Mouse (Mus musculus) cerebellum, adult 8-10 months (tissue): ENCODE measurements at regions not wholly inside any gene's neighbourhood (a gene's known extent, or its start where the extent isn't known, plus 50 kb on each side); places are given as distances from the start of the nearest gene placed in this dataset.
A peak's percentile ranks its signal among the peaks of the same experiment; 100 is the strongest.

Experiments used
- DNase-seq: peaks from one replicate; pipeline ENCODE4 v3.0.0; 2022

DNA sequence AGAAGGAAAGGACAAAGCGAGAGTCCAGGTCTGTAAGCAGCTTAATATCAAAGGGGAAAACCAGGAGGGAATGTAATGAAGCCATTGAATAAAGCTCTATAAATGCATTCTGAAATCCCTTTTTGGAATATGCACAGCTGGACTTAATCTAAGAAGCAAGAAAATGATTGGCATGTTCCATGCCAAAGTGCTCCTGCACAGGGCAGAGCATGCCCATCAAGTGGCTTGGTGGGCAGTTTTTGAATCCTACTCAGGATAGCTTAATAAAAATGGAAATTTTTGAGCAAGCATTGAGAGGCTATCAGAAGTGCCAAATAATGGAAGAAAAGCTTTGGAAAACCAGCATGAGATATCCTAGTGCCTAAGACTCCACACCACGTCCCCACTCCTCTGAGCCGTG lies 466.1 kb downstream of the Epm2a start:
- DNase-seq: no peak

DNA sequence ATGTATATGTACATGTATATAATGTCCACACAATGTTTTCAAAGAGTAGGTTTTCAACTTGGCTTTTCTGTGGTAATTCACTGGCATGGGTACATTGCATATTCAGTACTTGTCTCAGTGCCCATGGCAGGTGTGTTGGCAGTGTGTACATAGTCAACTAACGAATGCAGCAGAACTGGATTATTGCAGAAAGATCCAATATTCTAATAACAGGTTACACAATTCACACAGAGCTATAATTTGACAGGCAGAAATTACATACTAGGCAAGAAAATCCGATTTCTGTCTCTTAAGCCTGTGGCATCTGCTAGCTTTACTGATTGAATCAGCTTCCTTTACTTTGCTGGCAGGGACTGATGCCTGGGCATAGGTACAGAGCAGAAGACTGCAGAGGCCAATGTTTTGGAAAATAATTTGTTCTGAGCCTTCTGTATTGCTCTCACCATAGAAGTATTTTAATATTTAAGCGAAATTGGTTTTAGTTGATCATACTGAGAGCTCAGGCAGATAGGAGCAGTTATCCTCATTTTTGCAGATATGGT lies 479.3 kb downstream of the Epm2a start:
- DNase-seq: no peak

DNA sequence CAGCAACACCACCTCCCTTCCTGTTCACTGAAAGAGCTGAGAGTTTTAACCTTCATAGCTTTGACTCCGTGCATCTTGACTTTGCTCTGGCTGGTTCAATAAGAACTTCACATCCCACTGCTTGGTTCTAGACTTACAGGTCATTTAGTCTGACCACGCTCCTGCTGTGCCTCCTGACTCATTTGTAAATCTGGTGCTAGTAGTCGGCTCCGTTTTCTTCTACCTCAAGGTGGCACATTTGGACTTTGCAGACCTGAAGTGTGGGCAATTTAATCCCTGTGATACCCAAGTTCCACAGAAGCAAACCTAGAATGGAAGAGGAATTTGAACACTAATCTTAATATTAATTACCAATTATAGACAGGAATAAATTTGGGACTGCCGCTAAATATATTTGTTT lies 497.9 kb downstream of the Epm2a start:
- DNase-seq: peak; percentile 7

DNA sequence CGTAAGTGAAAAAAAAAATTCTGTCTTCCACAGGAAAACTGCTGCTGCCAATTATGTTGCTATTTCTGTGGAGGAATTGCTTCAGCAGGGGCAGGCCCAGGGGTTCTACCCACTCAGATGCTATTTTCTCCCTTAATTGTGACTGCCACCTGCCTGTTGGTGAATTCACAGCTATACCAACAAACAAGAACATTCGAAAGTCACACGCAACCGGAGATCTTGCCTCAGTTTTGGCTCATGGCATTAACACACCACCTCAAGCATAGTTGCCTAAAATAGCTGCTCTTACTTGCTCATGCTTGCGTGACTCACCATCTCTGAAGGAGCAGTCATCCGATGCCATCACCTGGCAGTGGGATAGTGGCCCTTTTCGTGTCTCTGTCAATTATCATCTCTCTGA lies 498.3 kb downstream of the Epm2a start:
- peak; percentile 9 for DNase-seq

DNA sequence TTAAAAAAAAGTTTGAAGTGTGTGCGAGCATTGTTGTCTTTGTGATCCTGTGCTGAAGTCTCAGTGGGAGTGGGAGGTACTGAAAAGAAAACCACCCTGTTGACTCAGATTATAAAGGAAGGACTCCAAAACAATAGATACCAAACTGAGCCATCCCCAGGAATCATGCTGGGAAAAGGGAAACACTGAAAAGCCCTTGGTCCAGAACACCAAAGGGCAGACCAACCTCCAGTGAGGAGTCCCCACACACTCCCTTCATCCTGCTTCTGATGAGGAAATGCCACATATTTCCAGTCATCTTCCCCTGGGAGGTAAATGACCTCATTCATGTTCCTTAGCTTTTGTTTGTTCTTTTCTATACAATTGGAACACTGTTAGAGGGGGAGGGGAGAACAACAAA lies 502.9 kb downstream of the Epm2a start:
- DNase-seq: no peak

DNA sequence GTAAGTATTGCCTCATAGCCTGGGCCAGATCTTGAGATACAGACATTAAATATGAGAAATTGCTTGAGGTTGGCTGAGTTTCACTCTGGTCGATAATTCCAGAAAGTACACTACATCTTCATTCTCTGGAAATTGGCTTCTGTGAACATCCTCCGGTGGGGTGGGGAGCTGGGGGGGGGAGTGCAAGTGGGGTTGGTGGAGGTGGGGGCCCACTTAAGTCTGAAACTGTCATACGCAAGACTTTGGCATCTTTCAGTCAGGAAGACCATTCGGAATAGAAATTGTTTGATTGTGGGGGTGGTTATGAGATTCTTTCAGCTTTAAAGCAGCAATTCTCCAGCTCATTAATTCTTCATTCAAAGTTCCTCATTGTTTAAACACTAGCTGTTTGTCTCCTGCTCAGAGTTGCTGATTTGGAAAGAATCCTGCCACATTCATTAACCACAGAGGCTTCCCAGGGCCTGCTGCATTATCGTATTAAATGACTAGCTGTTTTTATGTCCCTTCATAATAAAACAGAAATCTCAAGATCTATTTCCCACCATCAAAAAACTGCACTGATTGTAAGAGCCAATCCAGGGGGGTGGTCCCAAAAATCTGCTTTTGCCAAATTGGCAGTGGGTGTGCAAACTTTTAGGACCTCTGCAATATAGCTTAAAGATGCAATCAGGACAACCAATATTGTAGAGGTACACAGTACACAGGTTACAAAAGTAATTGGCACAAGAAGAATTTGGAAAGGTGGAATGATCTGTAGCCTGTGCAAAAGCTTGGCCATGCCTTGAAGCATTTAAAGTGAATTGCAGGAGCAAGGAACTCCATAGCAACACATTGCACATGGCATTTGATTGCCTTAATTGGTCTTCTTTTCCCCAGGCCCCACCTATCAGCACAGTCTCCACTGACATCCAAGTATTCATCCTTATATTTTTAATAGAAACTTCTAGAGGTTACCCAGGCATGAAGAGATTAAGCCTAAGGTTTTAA lies 532.2 kb downstream of the Epm2a start:
- no peak for DNase-seq

DNA sequence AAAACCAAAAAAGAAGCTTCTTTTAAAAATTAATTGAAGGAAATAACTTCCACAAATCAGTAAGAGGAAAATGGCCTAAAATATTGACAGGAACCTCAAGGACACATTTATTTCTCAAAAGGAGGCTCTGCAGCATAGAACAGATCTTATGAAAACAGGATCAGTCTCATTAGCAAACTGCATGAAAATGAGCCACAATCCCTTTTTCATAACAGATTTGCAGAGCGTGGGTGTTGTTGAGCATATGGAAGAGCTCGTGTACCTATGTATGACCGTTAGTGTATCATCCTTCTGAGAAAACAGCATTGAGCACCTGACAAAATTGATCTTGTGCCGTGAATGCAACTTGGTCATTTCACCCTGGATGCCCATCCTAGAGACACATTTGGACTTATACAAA lies 543.0 kb downstream of the Epm2a start:
- DNase-seq: no peak

DNA sequence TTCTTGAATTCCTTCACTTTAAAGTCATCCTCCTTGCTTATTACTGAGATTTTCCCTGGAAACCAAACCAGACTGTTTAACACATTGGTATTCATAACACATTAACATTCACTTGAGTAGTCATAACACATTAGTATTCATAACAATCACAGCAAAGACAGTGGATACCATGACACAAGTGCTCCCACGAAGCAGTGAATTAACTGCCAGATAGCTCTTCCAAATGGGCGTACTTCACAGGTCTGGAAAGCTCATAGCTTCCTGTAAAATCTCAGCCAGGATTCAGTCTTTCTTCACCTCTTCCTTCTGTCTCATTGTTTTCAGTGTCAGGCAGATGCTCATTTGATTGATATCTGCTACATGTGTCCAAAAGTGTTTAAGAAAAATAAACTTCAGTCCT lies 545.7 kb downstream of the Epm2a start:
- no peak for DNase-seq

DNA sequence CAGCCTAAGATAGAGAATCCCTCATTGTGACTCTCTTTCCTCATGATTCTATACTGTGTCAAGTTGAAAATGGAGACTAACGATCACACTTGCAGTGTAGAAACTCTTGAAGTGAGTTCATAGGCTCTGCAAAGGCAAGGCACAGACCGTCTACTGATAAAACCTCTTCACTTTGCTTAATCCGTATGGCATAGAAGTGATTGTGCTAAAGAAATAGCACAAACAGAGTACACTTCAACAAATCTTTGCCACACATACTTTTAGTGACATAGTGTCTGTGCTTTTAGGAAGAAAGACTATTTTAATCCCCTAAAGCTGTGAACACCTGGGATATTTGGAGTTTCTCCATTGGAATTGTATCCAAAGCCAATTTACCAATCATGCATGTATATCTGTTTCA lies 578.9 kb downstream of the Epm2a start:
- DNase-seq: no peak

DNA sequence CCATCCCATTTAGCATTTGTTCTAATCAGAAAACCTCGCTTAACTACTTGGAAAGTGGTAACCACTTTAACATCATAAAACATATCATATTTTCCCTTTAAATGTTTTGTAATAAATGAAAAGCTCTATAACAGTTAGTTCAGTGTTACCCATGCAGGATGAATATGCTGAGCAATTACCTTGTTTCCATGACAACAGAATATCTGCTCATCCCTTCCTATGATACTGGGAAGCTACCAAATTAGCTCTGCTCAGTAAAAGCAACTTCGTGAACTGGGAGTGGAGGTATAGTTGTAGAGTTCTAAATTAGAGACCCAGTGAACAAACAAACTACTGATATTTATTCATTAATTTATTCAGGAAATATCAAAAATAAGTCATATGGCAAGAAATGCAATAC lies 595.0 kb downstream of the Epm2a start:
- DNase-seq: no peak

DNA sequence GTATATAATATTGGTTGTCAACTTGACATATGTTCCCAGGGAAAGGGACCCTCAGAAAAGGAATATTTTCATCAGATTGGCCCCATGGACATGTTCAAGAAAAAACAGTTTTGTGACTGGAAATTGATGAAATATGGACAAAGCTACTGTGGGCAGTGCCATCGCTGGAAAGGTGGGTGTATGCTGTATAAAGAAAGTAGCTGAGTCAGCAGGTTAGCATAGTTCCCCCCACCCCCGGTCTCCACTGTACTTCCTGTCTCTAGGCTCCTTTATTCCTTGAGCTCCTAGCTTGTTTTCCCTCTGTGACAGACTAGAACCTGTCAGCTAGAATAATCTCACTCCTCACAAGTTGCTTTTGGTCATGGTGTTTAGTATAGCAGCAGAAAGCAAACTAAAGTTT lies 599.6 kb downstream of the Epm2a start:
- DNase-seq: no peak

DNA sequence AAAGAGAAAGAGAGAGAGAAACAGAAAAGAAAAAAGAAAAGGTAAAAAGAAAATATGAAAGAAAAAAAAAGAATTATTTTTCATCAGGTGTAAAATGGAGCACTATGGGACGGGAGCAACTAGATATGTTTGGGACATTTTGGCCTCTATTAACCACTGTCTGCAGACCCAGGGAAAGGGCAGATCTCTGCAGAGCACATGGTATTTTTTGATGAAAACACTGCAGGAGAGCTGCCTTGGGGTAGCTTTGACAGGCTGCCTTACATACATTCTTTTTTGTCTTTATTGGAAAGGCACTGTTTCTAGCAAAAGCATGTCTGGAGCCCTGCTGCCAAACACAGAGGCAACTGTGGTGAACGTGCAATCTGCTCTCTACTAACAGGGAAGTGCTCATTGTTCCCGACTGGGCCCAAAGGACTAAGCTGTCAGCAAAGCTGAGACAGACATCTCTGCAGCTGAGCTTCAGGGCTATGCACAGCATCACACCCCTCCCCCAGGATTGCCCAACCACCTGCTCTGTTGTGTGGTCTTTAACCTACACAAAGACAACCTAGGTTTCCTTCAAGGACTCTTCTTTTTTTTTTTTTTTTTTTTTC lies 617.2 kb downstream of the Epm2a start:
- no peak for DNase-seq

DNA sequence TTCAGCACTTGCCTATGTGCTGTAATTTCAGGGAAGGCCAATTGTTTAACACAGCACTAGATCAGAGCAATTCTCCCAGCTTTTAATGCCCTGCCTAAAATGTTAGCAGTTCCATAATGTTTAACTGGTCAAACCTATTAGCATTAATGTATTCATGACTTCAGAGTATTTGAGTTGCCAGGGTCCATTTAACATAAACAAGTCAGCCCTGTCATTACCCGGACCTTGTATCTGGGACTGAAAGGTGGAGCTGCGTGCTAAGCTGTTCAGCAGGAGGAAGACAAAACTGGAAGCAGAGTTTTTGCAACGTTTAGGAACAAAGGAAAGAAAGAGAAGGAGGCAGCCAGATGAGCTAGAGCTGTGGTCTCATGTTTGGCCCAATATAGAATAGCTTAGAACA lies 661.8 kb downstream of the Epm2a start:
- no peak for DNase-seq

DNA sequence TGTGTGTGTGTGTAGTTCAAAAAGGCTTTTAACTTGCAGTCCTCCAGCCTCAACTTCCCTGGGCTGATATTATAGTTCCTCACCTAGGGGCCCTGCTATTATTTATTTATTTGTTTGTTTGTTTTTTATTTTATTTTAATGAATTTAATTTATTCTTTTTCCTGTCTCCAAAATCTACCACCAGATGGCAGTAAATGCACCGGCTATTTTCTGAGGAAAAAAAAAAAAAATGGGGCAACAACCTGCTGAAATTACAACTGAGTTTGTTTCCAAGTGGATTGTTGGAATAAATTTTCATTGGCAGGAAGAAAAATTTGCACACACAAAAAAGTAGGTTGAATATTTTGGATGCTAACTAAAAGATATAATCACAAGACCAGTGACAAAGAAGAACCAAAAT lies 662.7 kb downstream of the Epm2a start:
- DNase-seq: no peak

DNA sequence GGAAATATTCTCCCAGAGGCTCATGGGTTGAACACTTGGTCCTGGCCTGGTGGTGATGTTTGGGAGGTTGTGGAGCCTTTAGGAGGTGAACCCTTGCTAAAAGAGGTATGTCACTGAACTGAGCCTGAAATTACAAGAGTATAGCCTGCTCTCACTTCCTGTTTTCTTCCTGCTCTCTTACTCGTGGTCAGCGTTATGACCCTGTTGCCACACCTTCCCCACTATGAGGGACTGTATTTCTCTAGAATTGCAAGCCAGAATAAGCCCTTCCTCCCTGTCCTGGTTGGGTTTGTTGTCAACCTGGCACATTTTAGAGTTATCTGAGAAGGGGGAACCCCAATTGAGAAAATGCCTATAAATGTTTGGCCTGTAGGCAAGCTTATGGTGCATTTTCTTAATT lies 674.1 kb downstream of the Epm2a start:
- DNase-seq: no peak

DNA sequence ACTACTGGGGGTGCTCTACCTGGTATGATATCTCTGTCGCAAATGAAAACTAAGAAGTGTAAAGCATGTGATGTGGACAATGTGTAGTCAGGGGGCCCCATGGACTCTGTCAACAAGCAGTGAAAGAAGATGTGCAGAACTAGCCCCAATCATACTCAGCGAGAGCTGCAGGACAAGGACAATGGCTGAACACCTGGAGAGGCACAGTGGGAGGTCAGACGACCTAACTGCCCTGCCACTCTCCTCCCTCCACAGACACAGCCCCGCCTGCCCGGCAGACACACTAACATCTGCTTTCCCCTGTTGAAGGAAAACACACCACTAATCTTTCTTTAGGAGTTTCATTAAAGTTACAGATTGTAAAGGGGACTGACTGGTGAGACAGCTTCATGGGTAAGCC lies 675.1 kb downstream of the Epm2a start:
- no peak for DNase-seq

DNA sequence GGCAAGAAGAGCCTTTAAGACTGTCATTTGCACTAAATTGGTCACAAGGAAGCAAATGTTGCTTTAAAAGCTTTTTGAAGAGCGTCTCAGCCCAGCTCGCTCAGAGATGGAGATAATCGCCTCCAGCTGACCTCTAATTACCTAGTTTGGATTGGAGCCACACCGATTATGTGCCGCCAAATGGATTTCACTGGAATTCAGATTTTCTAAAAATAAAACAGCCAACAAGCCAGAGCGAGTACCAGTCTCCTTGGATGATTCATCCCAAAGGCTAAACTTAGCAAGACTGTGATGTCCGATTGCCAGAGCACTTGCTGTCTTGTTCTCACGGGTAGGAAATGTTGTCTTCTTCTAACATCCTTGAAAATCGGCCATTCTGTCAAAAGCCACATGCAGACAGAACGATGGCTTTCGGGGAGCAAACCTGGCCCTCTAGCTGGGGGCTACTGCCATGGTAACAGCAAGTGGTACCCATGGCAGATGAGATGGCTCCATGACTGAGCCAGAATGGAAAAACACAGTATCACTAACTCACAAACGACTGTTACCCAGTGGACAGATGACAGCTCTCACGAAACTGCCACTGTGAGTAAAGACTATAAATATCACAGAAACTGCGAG lies 676.1 kb downstream of the Epm2a start:
- DNase-seq: peak; percentile 73

DNA sequence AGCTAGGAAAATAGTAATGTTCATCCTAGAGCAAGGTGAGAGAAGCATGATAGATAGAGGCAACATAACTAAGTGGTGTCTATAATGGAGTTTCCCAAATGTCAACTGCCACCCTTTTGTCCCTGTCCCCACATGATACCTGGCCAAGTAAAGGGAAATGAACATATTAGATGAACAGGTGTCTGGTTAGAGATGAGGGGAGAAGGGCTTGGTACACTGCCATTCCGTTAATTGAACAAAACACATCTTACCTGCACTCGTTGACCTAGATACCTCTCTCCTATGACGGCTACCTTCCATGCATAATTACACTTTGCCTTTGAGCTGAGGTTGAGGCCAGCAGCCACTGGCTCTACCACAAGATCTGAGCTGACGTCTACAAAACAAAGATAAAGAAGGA lies 677.4 kb downstream of the Epm2a start:
- DNase-seq: peak; percentile 20

DNA sequence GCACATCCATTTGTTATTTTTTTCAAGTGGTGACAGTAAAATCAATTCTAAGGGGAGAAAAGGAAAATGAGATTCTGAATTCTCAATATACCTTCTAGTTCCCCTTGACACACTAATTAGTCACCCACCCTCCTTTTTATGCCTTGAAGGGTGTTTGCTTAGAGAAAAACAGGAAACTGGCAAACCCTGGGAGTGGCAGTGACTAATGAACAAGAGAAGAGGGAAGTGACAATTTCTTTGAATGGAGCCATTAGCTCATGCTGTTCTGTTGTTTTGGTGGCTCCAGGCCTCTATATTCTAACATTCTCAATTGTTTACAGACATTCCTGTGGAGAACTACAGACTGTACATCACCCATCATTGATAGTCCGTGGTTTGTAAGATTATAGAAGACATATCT lies 692.0 kb downstream of the Epm2a start:
- DNase-seq: no peak

DNA sequence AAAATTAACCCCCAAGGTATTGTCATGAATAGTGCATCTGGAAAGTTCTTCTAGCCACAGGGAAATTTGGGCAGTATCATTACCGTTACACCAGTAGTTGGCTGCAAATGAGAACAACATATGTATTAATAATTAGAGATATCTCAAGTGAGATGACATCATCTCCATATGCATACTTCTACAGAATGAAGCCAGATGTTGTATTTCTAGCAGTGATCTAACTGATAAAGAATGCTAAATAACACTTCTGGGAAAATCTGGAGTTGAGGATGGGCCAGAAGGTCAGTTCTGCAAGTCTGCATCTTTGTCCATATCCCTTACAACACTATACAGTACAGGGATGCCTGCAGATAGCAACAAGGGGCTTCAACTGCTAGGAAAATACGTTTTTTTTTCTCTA lies 702.7 kb downstream of the Epm2a start:
- no peak for DNase-seq

DNA sequence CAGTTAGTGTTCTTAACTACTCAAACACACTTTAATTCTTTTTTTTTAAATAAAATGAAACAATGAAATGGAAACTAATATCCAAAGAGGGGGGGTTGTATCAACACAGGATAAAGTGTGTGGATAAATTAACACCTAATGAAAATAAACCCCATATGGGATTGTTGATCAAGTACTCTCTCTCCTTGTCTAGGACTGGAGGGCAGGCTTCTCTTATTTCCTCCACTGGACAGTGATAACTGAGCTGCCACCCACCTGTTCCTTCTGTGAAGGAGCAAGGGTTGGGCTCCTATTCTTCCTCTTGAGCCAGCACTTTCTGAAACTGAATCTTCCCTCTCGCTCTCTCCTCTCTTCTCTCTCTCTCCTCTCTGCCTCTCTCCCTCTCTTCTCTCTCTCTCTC lies 716.5 kb downstream of the Epm2a start:
- no peak for DNase-seq

DNA sequence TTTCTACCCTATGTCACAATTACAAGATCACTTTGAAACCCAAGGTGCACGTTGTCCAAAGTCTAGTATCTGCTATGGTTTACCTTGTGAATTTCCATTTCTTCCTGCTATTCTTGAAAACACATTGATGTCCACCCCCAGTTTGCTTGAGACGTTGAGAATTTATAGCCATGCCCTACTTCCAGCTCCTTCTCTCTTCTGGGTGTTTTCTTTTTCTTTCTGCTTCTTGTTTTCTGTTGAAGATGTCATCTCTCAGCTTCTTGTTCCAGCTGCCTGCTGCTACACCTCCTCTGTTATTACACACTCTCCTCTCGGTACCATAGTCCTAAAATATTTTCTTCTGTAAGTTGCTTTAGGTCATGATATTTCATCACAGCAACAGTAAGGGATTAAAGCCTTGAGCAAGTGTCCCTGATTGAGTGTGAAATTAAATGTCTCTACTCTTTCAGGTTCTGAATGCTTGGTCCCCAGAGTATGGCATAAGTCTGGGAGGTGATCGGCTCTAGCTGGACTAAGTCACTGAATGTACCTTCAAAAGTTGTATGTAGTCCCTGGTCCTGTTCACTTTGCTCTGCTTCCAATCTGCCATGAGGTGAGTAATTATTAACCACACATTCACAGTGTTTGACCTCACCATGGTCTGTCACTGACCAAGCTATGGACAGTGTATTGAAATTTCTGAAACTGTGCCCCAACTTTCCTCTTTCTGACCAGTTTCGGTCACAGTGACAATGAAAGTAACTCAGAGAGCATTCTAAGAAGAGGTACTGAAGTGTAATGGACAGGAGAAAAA lies 718.1 kb downstream of the Epm2a start:
- no peak for DNase-seq

DNA sequence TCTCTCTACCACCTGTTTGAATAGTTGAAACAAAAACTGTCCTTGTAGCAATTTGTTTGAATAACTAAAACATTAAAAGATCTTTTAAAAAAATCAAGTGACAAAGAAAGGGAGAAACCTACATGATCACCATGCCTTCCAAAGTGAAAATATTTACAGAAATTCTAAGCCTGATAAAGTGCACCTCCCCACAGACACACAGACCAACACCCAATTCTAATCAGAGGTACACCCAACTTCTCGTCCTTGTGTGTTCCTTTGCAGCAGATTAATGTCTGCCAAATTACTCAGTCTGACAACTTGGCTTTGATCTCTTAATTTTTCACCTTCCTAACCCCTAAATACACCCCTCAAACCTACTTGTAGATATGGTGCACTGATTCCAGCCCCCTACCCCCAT lies 719.1 kb downstream of the Epm2a start:
- no peak for DNase-seq
